Mouse (Mus musculus) limb, embryonic 14.5 days (tissue): ENCODE data around the gene Trio. TPM values are rescaled to one million over a fixed set of nuclear protein-coding genes. Genes with fewer than 3 reads are reported as not detected.

Experiments
- ATAC-seq: fragments of 200-750 bp; cut with Nextera tagmentation; 2 replicates; pipeline ENCODE4 v1.8.0; 2017; ENCODE audit warnings: low read depth, moderate number of reproducible peaks, moderate TSS enrichment; ENCODE audit not compliant: low FRiP score
- DNase-seq: peaks from one replicate; pipeline ENCODE4 v3.0.0-alpha.2; 2015; ENCODE audit warnings: low spot score
- H3K27ac ChIP-seq: fragments of 300-500 bp; sonication (generic); replicated peaks from 2 replicates; pipeline ENCODE4 v1.5.1; 2014; ENCODE audit warnings: low read depth, mild to moderate bottlenecking, low read length, moderate library complexity, mixed read lengths
- H3K27me3 ChIP-seq: fragments of 300-500 bp; sonication (generic); 2 replicates; pipeline ENCODE4 v1.6.1; 2014; ENCODE audit warnings: low read length, mixed read lengths; ENCODE audit not compliant: control insufficient read depth, insufficient read depth
- H3K36me3 ChIP-seq: fragments of 300-500 bp; sonication (generic); 2 replicates; pipeline ENCODE4 v1.6.1; 2014; ENCODE audit warnings: mild to moderate bottlenecking, low read length, moderate library complexity, mixed read lengths; ENCODE audit not compliant: control insufficient read depth, insufficient read depth
- H3K4me1 ChIP-seq: fragments of 300-500 bp; sonication (generic); 2 replicates; pipeline ENCODE4 v1.6.1; 2014; ENCODE audit warnings: antibody characterized with exemption, low read length, mixed read lengths; ENCODE audit not compliant: control insufficient read depth, insufficient read depth
- H3K4me2 ChIP-seq: fragments of 300-500 bp; sonication (generic); replicated peaks from 2 replicates; pipeline ENCODE4 v1.6.1; 2014; ENCODE audit warnings: low read depth, mild to moderate bottlenecking, low read length, moderate library complexity; ENCODE audit not compliant: severe bottlenecking
- H3K4me3 ChIP-seq: fragments of 300-500 bp; sonication (generic); replicated peaks from 2 replicates; pipeline ENCODE4 v1.5.1; 2014; ENCODE audit warnings: low read length
- H3K9ac ChIP-seq: fragments of 300-500 bp; sonication (generic); 2 replicates; pipeline ENCODE4 v1.6.1; 2014; ENCODE audit warnings: mild to moderate bottlenecking, low read depth, low read length, moderate library complexity; ENCODE audit not compliant: severe bottlenecking
- H3K9me3 ChIP-seq: fragments of 300-500 bp; sonication (generic); 2 replicates; pipeline ENCODE4 v1.6.1; 2016; ENCODE audit warnings: low read length; ENCODE audit not compliant: control insufficient read depth
- POLR2A ChIP-seq: fragments of 200-500 bp; IDR thresholded peaks from 2 replicates; pipeline ENCODE4 v1.8.0; 2012; ENCODE audit warnings: inconsistent platforms, mild to moderate bottlenecking, moderate library complexity, borderline replicate concordance; ENCODE audit not compliant: insufficient read depth, insufficient read length; ENCODE audit errors: extremely low read depth
- WGBS: fragments of 180-500 bp; shearing (Covaris S2); extraction: QIAGEN DNeasy Blood & Tissue Kit; methylation state at CpG from one replicate; pipeline ENCODE4 v1.1.7; 2014; 5-methylcytosine and 5-hydroxymethylcytosine counted together
- polyA plus RNA-seq, 2 experiments: library from polyadenylated mRNA; depleted of rRNA in 1 of 2; stranded (reverse) in 1 of 2; unstranded in 1 of 2; fragments of >200 nt; fragmentation: Nextera tagmentation in 1 of 2; extraction: Ambion mirVana in 1 of 2; gene quantifications; 2 replicates each; pipeline versions ENCODE4 v1.2.1 to v1.2.3; 2012 to 2014

The Trio gene
- polyA plus RNA-seq, 2 experiments = 78.7 to 230 TPM

DNA sequence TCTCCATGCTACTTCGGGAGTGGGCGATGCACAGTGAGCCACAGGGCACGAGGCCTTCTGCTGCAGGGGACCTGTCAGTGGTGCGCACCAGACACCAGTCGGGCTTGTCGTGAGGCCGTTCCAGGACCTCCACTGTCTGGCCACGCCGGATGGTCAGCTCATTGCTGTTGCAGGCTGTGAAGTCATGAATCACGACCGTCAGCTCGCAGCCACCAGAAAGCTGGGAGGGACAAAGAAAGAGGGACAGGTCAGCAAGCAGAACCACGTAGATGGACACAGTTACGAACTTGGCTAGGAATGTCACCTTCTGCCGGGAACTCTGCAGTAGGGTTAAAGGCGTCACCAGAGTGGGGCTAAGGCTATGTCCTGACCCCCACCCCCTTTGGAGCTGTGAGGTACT lies 220.0 kb downstream of the Trio start:
- DNase-seq = no peak
- H3K9ac ChIP-seq = no peak overlapping the region
- ATAC-seq = no peak; the same call in 1 of the 2 replicates
- peak overlapping the region; percentile 29; the same call in 1 of the 2 replicates for H3K27ac ChIP-seq
- no peaks in the 10 kb centered on the region for H3K9me3 ChIP-seq
- peaks cover 44% of the 10 kb centered on the region for H3K36me3 ChIP-seq
- 78% methylated on average over 16 of the region's 16 CpGs for WGBS
- H3K4me1 ChIP-seq = peaks cover 67% of the 10 kb centered on the region
- TF ChIP-seq POLR2A = no peak
- no peaks in the 10 kb centered on the region for H3K27me3 ChIP-seq
- H3K4me3 ChIP-seq = no peak overlapping the region
- no peak overlapping the region for H3K4me2 ChIP-seq

DNA sequence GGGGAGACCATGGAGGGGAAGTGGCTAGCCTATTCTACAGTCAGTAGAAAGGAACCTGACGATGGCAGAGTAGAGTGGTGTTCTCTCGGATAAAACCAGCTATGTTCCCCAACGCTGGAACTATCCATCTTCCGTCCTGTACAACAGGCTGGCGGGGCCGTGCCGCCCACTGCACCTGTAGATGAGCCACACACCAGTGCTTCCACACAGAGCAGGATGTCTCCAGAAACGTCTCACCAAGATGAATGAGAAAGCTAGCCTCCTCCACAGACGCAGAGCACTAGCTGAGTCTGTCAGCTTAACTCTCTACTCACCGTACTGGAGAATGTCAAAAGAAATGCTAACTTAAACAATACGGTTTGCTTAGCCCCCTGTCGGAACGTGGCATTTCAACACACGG lies 221.2 kb downstream of the Trio start:
- no peaks in the 10 kb centered on the region for H3K27me3 ChIP-seq
- peaks cover 55% of the 10 kb centered on the region for H3K4me1 ChIP-seq
- no peak for TF ChIP-seq POLR2A
- H3K4me2 ChIP-seq = no peak overlapping the region
- ATAC-seq (no peak), DNase-seq (no peak)
- H3K36me3 ChIP-seq = peaks cover 48% of the 10 kb centered on the region
- no peak overlapping the region for H3K4me3 ChIP-seq
- H3K9me3 ChIP-seq = no peaks in the 10 kb centered on the region
- H3K9ac ChIP-seq = no peak overlapping the region
- H3K27ac ChIP-seq = peak overlapping the region; percentile 61; the same call in 1 of the 2 replicates
- 79% methylated on average over 14 of the region's 14 CpGs for WGBS

DNA sequence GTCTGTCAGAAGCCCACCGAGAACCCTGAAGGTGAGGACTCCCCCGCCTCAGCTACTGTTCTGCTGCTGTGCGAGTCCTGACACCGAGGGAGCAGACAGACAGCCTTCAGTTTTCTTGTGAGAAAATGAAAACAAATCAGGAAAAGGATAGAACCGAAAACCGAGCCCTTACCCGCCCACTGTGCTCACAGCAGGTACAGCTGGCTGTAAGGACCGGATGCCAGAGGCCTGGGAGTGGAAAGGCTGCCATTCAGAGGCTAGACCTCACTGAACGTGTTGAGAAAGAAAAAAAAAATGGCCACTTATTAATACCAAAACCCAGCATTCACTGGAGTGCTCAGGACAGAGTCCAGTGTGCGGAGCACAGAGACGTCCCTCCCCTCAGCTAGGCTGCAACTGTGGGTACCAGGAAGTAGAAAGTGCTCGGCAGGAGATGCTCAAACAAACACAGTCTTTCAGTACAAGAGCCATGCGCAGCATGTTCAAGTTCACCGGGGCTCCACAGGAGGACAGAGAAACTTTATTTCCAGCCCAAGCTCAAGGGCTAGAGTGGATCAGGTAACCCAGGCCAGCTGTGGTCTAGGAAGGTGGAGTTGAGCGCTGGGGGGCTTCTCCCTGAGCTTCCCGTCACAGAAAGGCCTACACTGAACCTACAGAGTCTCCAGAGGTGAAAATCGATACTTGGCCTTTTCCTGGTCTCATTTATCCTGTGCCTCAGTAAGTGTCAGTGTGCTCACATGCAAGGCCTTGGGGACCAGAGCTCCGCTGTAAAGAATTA lies 221.9 kb downstream of the Trio start:
- Histone ChIP-seq H3K27me3 (no peaks in the 10 kb centered on the region), H3K36me3 (peaks cover 48% of the 10 kb centered on the region), H3K4me1 (peaks cover 48% of the 10 kb centered on the region), H3K4me2 (no peak overlapping the region), H3K27ac (peak overlapping the region; percentile 61), H3K9me3 (no peaks in the 10 kb centered on the region), H3K4me3 (no peak overlapping the region), H3K9ac (no peak overlapping the region)
- DNase-seq (no peak), ATAC-seq (no peak)
- no peak for TF ChIP-seq POLR2A
- WGBS = 54% methylated on average over 18 of the region's 18 CpGs

DNA sequence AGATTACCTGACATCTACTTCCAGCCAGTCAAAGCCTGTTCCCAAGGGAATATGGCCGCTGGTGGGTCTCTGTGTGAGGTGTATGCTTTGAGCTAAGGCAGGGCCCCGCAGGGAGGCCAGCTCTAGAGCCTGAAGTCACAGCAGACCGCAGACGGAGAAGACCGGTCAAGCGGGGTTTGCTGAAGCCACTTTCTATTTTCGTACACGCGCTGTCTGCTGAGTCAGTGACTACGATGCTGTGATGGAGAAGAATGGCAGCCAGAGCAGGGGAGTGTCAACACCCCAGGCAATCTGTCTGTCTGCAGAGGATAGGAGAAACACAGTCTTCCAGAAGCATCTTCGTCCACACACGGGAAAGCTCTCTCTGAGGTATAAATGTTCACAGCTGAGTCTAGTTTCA lies 223.4 kb downstream of the Trio start:
- Histone ChIP-seq H3K4me2 (no peak overlapping the region), H3K27me3 (no peaks in the 10 kb centered on the region), H3K4me1 (peaks cover 50% of the 10 kb centered on the region), H3K9ac (no peak overlapping the region), H3K9me3 (no peaks in the 10 kb centered on the region), H3K36me3 (peaks cover 51% of the 10 kb centered on the region), H3K4me3 (no peak overlapping the region), H3K27ac (no peak overlapping the region)
- 84% methylated on average over 12 of the region's 12 CpGs for WGBS
- no peak for DNase-seq
- TF ChIP-seq POLR2A = no peak
- no peak for ATAC-seq

DNA sequence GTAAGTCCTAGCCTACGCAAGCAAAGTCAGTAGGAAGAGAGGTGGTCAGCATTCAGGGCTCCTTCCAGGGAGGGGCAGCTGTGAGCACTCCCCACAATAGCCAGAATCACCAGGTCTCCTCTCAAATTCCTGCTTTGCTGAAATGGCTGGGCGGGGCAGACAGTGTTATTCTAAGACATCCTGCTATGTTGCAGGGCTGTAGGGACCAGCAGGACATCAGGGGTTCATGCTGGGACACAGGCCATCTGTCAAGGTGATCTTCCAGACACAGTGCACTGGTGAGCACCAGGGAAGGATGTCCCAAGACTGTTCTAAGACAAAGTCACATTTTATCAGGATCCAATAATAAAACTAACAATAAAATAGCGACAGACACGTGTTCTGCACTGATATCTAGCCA lies 224.5 kb downstream of the Trio start:
- no peak overlapping the region for H3K4me3 ChIP-seq
- TF ChIP-seq POLR2A = no peak
- DNase-seq = no peak
- no peak overlapping the region for H3K4me2 ChIP-seq
- ATAC-seq = no peak
- H3K9me3 ChIP-seq = no peaks in the 10 kb centered on the region
- no peaks in the 10 kb centered on the region for H3K27me3 ChIP-seq
- H3K36me3 ChIP-seq = peaks cover 51% of the 10 kb centered on the region
- no peak overlapping the region for H3K27ac ChIP-seq
- no peak overlapping the region for H3K9ac ChIP-seq
- H3K4me1 ChIP-seq = peaks cover 50% of the 10 kb centered on the region
- WGBS = 69% methylated on average over 4 of the region's 4 CpGs
